Mouse (Mus musculus): ENCODE data around the gene Gm6377. TPM values are rescaled to one million over a fixed set of nuclear protein-coding genes. Genes with fewer than 3 reads are reported as not detected.

Gene Gm6377
- polyA plus RNA-seq, 1 experiment from 2014 or later: 0.40 TPM

DNA sequence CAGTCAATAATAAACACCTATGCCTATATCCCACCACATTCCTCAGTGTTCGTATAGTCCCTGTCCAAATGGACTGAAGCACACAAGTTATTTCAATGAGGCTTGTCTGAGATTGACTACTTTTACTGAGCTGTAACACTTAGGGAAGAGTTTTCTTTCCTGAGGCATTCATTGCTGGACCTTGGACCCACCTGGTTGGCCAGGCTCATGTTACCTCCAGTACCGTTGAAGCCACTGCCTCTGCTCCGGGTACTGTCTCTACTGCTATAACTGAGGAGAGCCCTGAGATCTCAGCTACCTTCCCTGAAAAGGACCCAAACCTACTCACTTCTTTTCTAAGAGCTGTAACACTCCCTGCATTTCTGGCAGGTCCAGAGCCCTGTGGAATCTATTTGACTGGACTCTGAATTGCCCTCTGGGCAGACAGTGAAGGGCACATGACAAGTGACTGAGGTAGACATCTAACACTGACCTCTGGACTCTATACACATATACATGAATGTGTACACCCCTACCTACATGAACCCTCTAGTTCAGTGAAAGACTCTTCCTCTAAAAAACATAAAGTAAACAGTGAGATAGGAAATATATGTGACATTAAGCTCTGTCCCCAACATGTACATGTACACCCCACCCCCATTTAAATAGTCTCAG, 39.0 kb downstream of the Gm6377 start:
- ATAC-seq (ENCODE audit: low FRiP score): no peak
- Histone ChIP-seq H3K4me2 (replicated peaks) (no peak overlapping the region), H3K4me1 (no peaks in the 10 kb centered on the region), H3K9ac (no peak overlapping the region), H3K4me3 (no peak overlapping the region), H3K9me3 (replicated peaks) (no peaks in the 10 kb centered on the region), H3K27me3 (no peaks in the 10 kb centered on the region), H3K27ac (no peak overlapping the region), H3K36me3 (no peaks in the 10 kb centered on the region)
- 94% methylated on average over 3 of the region's 3 CpGs for WGBS

DNA sequence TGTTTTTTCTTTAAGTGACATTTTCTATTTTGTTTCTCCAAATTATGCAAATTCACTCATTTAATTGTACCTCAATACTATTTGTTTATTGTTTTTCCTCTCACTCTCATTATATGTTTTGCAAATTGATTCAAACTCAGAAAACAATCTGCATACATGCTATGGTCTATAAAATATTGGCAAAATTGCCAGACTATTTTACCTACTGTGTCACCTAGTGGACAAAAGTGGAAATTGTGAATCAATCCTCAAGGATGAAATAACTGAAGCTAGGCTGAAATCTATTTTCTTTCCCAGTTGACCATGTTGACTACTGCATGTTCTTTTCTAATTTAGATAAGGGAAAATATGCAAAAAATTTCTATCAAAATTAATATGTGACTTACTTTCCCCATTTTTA, 41.6 kb downstream of the Gm6377 start:
- H3K27me3 ChIP-seq: no peaks in the 10 kb centered on the region
- no peak overlapping the region for H3K9ac ChIP-seq
- no peak for ATAC-seq (ENCODE audit: low FRiP score)
- no peak overlapping the region for H3K4me3 ChIP-seq
- no peak overlapping the region for H3K4me2 ChIP-seq (replicated peaks)
- no peaks in the 10 kb centered on the region for H3K36me3 ChIP-seq
- no peak overlapping the region for H3K27ac ChIP-seq
- no peaks in the 10 kb centered on the region for H3K4me1 ChIP-seq
- no peaks in the 10 kb centered on the region for H3K9me3 ChIP-seq (replicated peaks)

Other genes starting within 250 kb of the Gm6377 start
- 21.3 and 21.9 TPM in 2 replicates for gene Hmgn5, start 183.4 kb upstream of the Gm6377 start, polyA plus RNA-seq (2016; fragmentation: Nextera tagmentation; extraction: Ambion mirVana)
- gene Sh3bgrl, start 101.4 kb upstream of the Gm6377 start, polyA plus RNA-seq (2016; fragmentation: Nextera tagmentation; extraction: Ambion mirVana): 194 and 206 TPM in 2 replicates

All from hindbrain, embryonic 12.5 days (tissue).